Mouse (Mus musculus) intestine, embryonic 14.5 days (tissue): ENCODE measurements at regions not wholly inside any gene's neighbourhood (a gene's known extent, or its start where the extent isn't known, plus 50 kb on each side); places are given as distances from the start of the nearest gene placed in this dataset.

ENCODE experiments used
- ATAC-seq: fragments of 200-750 bp; cut with Nextera tagmentation; replicated peaks from 2 replicates; pipeline ENCODE4 v1.8.0; 2017; ENCODE audit warnings: low read depth, moderate number of reproducible peaks, moderate TSS enrichment, moderate library complexity; ENCODE audit not compliant: low FRiP score, low TSS enrichment
- DNase-seq: peaks from one replicate; pipeline ENCODE4 v3.0.0-alpha.2; 2018; ENCODE audit warnings: low spot score
- H3K27ac ChIP-seq: fragments of 300-500 bp; sonication (generic); 2 replicates; pipeline ENCODE4 v1.5.1; 2014; ENCODE audit warnings: low read depth, mild to moderate bottlenecking, control low read depth
- H3K27me3 ChIP-seq: fragments of 300-500 bp; sonication (generic); replicated peaks from 2 replicates; pipeline ENCODE4 v1.6.1; 2014; ENCODE audit warnings: low read length, control low read depth; ENCODE audit not compliant: control insufficient read depth, insufficient read depth
- H3K36me3 ChIP-seq: fragments of 300-500 bp; sonication (generic); 2 replicates; pipeline ENCODE4 v1.6.1; 2014; ENCODE audit warnings: low read length, control low read depth; ENCODE audit not compliant: control insufficient read depth, insufficient read depth
- H3K4me1 ChIP-seq: fragments of 300-500 bp; sonication (generic); replicated peaks from 2 replicates; pipeline ENCODE4 v1.6.1; 2014; ENCODE audit warnings: low read length, control low read depth, mixed read lengths; ENCODE audit not compliant: control insufficient read depth, insufficient read depth
- H3K4me2 ChIP-seq: fragments of 300-500 bp; sonication (generic); 2 replicates; pipeline ENCODE4 v1.6.1; 2014; ENCODE audit warnings: low read length
- H3K4me3 ChIP-seq: fragments of 300-500 bp; sonication (generic); 2 replicates; pipeline ENCODE4 v1.5.1; 2014; ENCODE audit warnings: low read depth, low read length, control low read depth, mixed read lengths
- H3K9ac ChIP-seq: fragments of 300-500 bp; sonication (generic); 2 replicates; pipeline ENCODE4 v1.6.1; 2014; ENCODE audit warnings: mild to moderate bottlenecking, low read length
- H3K9me3 ChIP-seq: fragments of 300-500 bp; sonication (generic); 2 replicates; pipeline ENCODE4 v1.6.1; 2016; ENCODE audit warnings: low read length, control low read depth; ENCODE audit not compliant: control insufficient read depth
- WGBS: fragments of 180-500 bp; shearing (Covaris S2); extraction: QIAGEN DNeasy Blood & Tissue Kit; methylation state at CpG from one replicate; pipeline ENCODE4 v1.1.7; 2014; 5-methylcytosine and 5-hydroxymethylcytosine counted together

- H3K9me3 ChIP-seq: no peaks in the 10 kb centered on the region
- DNase-seq: no peak
- no peaks in the 10 kb centered on the region for H3K36me3 ChIP-seq
- no peaks in the 10 kb centered on the region for H3K4me1 ChIP-seq
- H3K4me3 ChIP-seq: no peak overlapping the region
- no peak overlapping the region for H3K9ac ChIP-seq
- 82% methylated on average over 6 of the region's 6 CpGs for WGBS
- H3K27ac ChIP-seq: no peak overlapping the region
- no peak overlapping the region for H3K4me2 ChIP-seq
- no peaks in the 10 kb centered on the region for H3K27me3 ChIP-seq
- no peak for ATAC-seq
These were observed 243.3 kb upstream of the Tenm2 start for GRCm38 (mm10) chr11:37478970-37479482.

GRCm38 (mm10) chr11:37474068-37474467 is 238.3 kb upstream of the Tenm2 start:
- no peak for DNase-seq
- Histone ChIP-seq H3K27ac (no peak overlapping the region), H3K4me1 (no peaks in the 10 kb centered on the region), H3K36me3 (no peaks in the 10 kb centered on the region), H3K27me3 (no peaks in the 10 kb centered on the region), H3K4me3 (no peak overlapping the region), H3K9me3 (no peaks in the 10 kb centered on the region), H3K4me2 (no peak overlapping the region), H3K9ac (no peak overlapping the region)
- WGBS: 50% methylated on average over 6 of the region's 6 CpGs
- no peak for ATAC-seq

DNA sequence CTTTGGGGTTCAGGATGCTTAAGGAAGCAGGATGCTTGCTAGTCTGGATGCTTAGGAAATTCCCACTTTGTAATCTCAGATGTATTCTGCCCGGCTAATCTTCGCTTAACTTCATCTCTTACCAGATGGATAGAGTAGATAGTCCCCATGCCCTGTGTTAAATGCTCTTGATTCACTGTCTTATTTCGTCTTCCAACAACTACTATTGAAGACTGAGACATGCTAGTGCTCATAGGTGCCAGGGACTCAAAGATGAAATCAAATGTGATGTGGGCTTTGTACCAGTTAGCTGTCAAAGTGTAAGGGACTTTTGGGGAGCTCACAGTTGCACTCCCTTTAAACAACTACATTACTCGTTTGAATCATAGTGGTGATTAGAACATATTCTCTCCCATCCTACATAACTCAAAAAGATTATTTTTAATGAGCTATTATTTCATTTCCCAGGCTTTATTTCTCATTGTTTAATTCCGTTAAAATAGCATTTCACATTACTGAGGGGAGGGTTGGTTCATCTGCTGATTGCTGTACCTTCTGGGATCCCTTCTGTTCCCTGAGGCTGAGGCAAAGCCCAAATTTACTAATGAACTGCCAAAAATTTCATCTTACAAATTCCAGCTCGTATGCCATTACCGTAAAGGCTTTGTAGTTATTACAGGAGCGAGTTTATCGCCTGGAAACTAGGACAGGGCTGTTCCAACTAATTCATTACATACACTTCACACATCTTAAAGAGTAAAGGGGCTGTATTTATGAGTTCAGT is 228.1 kb upstream of the Tenm2 start:
- Histone ChIP-seq H3K36me3 (no peaks in the 10 kb centered on the region), H3K4me2 (no peak overlapping the region), H3K27me3 (no peaks in the 10 kb centered on the region), H3K4me3 (no peak overlapping the region), H3K9ac (no peak overlapping the region), H3K27ac (no peak overlapping the region), H3K4me1 (no peaks in the 10 kb centered on the region), H3K9me3 (no peaks in the 10 kb centered on the region)
- 87% methylated on average over 9 of the region's 9 CpGs for WGBS
- DNase-seq: no peak
- ATAC-seq: no peak

DNA sequence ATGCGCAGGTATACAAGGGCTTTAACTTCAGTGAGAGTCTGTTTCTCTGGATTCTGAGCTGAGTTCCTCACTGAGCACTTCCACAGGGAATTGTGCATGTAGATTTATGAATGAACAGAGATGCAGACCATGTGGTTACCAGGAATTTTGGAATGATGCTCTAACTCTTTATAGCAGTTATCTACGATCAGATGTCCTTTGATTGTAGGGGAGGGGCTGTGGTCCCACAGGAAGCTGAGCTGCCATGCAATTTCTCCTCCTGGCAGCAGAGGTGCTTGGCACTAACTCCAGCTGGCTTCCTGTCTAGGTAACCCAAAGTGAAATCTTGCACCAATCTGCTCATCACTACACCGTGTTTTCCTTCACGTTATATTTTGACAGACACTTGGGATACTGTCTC is 226.6 kb upstream of the Tenm2 start:
- Histone ChIP-seq H3K9ac (no peak overlapping the region), H3K36me3 (no peaks in the 10 kb centered on the region), H3K4me3 (no peak overlapping the region), H3K4me1 (no peaks in the 10 kb centered on the region), H3K27ac (no peak overlapping the region), H3K27me3 (no peaks in the 10 kb centered on the region), H3K4me2 (no peak overlapping the region), H3K9me3 (no peaks in the 10 kb centered on the region)
- ATAC-seq (no peak), DNase-seq (no peak)
- 78% methylated on average over 4 of the region's 4 CpGs for WGBS

- no peaks in the 10 kb centered on the region for H3K36me3 ChIP-seq
- no peaks in the 10 kb centered on the region for H3K9me3 ChIP-seq
- DNase-seq (no peak), ATAC-seq (no peak)
- no peak overlapping the region for H3K4me2 ChIP-seq
- no peak overlapping the region for H3K9ac ChIP-seq
- no peaks in the 10 kb centered on the region for H3K4me1 ChIP-seq
- no peak overlapping the region for H3K4me3 ChIP-seq
- no peaks in the 10 kb centered on the region for H3K27me3 ChIP-seq
- H3K27ac ChIP-seq: no peak overlapping the region
These were observed 211.6 kb upstream of the Tenm2 start for GRCm38 (mm10) chr11:37447361-37447760.

GRCm38 (mm10) chr11:37446626-37447025 is 210.9 kb upstream of the Tenm2 start:
- Histone ChIP-seq H3K9ac (no peak overlapping the region), H3K27ac (no peak overlapping the region), H3K27me3 (no peaks in the 10 kb centered on the region), H3K4me3 (no peak overlapping the region), H3K36me3 (no peaks in the 10 kb centered on the region), H3K4me2 (no peak overlapping the region), H3K4me1 (no peaks in the 10 kb centered on the region), H3K9me3 (no peaks in the 10 kb centered on the region)
- WGBS: 79% methylated on average over 1 of the region's 1 CpGs
- ATAC-seq: no peak
- DNase-seq: no peak

DNA sequence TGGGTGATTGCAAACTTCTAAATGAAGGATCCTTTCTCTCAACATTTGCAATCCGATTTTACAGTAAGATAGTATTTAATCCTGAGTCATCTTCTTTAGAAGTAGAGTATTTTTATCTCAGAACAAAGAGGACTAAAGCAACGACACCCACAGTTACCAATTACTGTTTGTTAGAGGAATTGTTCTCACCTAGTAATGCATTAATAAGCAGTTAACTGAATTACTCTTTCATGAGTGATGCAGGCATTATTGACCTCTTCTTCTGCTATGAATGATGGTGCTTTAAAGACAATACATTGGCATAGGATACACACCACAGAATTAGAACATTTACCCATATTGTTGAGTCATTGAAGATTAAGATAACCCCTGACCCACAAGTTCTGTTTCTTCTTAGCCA is 207.0 kb upstream of the Tenm2 start:
- ATAC-seq (no peak), DNase-seq (no peak)
- WGBS: 75% methylated on average over 2 of the region's 2 CpGs
- no peak overlapping the region for H3K4me3 ChIP-seq
- no peaks in the 10 kb centered on the region for H3K9me3 ChIP-seq
- no peak overlapping the region for H3K9ac ChIP-seq
- H3K36me3 ChIP-seq: no peaks in the 10 kb centered on the region
- H3K4me2 ChIP-seq: no peak overlapping the region
- H3K27ac ChIP-seq: no peak overlapping the region
- no peaks in the 10 kb centered on the region for H3K27me3 ChIP-seq
- no peaks in the 10 kb centered on the region for H3K4me1 ChIP-seq

DNA sequence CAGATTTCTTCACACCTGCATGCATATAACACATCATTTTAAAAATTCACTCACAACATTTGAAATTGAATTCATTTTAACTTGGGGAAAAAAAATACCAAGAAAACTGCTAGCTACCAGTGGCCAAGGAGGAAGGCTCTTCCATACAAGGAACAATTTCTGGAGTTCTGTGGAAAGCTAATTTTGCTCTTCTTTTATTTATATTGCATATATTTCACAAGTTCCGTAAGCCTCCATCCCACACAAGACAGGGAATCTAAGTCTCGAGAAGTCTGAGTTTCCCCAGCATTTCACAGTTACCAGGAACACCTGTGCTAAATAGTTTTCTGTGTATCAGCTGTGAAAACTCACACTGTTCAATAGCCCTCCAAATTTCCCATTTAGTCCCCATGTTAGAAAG is 198.8 kb upstream of the Tenm2 start:
- Histone ChIP-seq H3K9me3 (no peaks in the 10 kb centered on the region), H3K4me3 (no peak overlapping the region), H3K4me2 (no peak overlapping the region), H3K4me1 (no peaks in the 10 kb centered on the region), H3K36me3 (no peaks in the 10 kb centered on the region), H3K9ac (no peak overlapping the region), H3K27ac (no peak overlapping the region), H3K27me3 (no peaks in the 10 kb centered on the region)
- no peak for DNase-seq
- WGBS: 81% methylated on average over 2 of the region's 2 CpGs
- ATAC-seq: no peak
